ENCODE assay signal across 17 mouse cellular contexts in genomic region chr2:74700546-74701112, GRCm38 (mm10). TPM values are rescaled to one million over a fixed set of nuclear protein-coding genes. Genes with fewer than 3 reads are reported as not detected.
A peak's percentile ranks its signal among the peaks of the same experiment; 100 is the strongest.
DNase-seq lines count a peak whose midpoint lies in the region; ATAC-seq lines count a peak whose summit lies in the region.
"Had no signal": no experiment of that assay in that cellular context is flagged by ENCODE, and none has a peak within 500 bp of the region (broad histone marks: within the 10 kb centered on the region; RNA-seq: fewer than 3 reads in every experiment).

No protein-coding gene starts in this region.

- 2% methylated on average over 22 of the region's 22 CpGs for WGBS in neural tube, embryonic 11.5 days
- under 1% methylated on average over 22 of the region's 22 CpGs for WGBS in limb, embryonic 10.5 days

- peaks cover 9% of the 10 kb centered on the region; the same call in 1 of the 2 replicates for H3K4me1 ChIP-seq in neural tube, embryonic 11.5 days (ENCODE audit: control insufficient read depth, insufficient read depth, low read length)
- peaks cover 82% of the 10 kb centered on the region for H3K4me1 ChIP-seq in limb, embryonic 10.5 days

- peak overlapping the region; percentile 74 for H3K27ac ChIP-seq in neural tube, embryonic 11.5 days (ENCODE audit: low read depth, low read length)
- peak overlapping the region; percentile 99 for H3K27ac ChIP-seq in limb, embryonic 10.5 days
- H3K27ac ChIP-seq: embryonic facial prominence, embryonic 15.5 days; heart, embryonic 15.5 days; hindbrain, embryonic 15.5 days; macrophage had no signal

- no peak for ATAC-seq in neural tube, embryonic 11.5 days (ENCODE audit: insufficient read depth, low FRiP score, low TSS enrichment)
- ATAC-seq in erythroid progenitor cell, adult 5-6 weeks (replicated peaks; ENCODE audit: low FRiP score, poor library complexity, severe bottlenecking) = no peak
- ATAC-seq: forebrain, embryonic 16.5 days had no signal

- H3K9me3 ChIP-seq in neural tube, embryonic 11.5 days (ENCODE audit: control insufficient read depth, low read length) = no peaks in the 10 kb centered on the region
- H3K9me3 ChIP-seq in limb, embryonic 10.5 days (replicated peaks) = no peaks in the 10 kb centered on the region
- H3K9me3 ChIP-seq: embryonic facial prominence, embryonic 15.5 days; heart, embryonic 15.5 days; hindbrain, embryonic 15.5 days had no signal

- H3K36me3 ChIP-seq in neural tube, embryonic 11.5 days (ENCODE audit: control insufficient read depth, insufficient read depth, low read length) = no peaks in the 10 kb centered on the region
- no peaks in the 10 kb centered on the region for H3K36me3 ChIP-seq in limb, embryonic 10.5 days
- H3K36me3 ChIP-seq: embryonic facial prominence, embryonic 15.5 days; heart, embryonic 15.5 days; hindbrain, embryonic 15.5 days had no signal

- peak overlapping the region; percentile 76 for H3K4me2 ChIP-seq in neural tube, embryonic 11.5 days (ENCODE audit: low read depth)
- H3K4me2 ChIP-seq: embryonic facial prominence, embryonic 15.5 days; heart, embryonic 15.5 days; hindbrain, embryonic 15.5 days had no signal

- DNase-seq in neural tube, embryonic 11.5 days (ENCODE audit: low spot score) = peak; percentile 18
- DNase-seq in neural tube, embryonic 10.5 days (ENCODE audit: extremely low spot score, low spot score) = no peak
- DNase-seq in kidney, adult 8-10 months = peak; percentile 51 to 69
- DNase-seq in limb, embryonic 10.5 days (ENCODE audit: low spot score) = peak; percentile 74
- DNase-seq in thymus, postnatal 4 days = no peak
- no peak for DNase-seq in spleen, adult 12 weeks (ENCODE audit: low spot score)
- DNase-seq: adrenal gland, postnatal 36 days; midbrain, embryonic 14.5 days had no signal

- H3K9ac ChIP-seq in neural tube, embryonic 11.5 days (ENCODE audit: low read length) = peak overlapping the region; percentile 89
- H3K9ac ChIP-seq: embryonic facial prominence, embryonic 15.5 days; heart, embryonic 15.5 days; hindbrain, embryonic 15.5 days had no signal

- H3K27me3 ChIP-seq in neural tube, embryonic 11.5 days (ENCODE audit: control insufficient read depth, insufficient read depth, low read length) = peaks cover 63% of the 10 kb centered on the region
- peaks cover 43% of the 10 kb centered on the region for H3K27me3 ChIP-seq in limb, embryonic 10.5 days (ENCODE audit: low read depth, poor library complexity, severe bottlenecking)

- H3K4me3 ChIP-seq in neural tube, embryonic 11.5 days (ENCODE audit: low read depth, low read length) = peak overlapping the region; percentile 63
- peak overlapping the region; percentile 80 for H3K4me3 ChIP-seq in limb, embryonic 10.5 days
- H3K4me3 ChIP-seq: embryonic facial prominence, embryonic 15.5 days; heart, embryonic 15.5 days; hindbrain, embryonic 15.5 days had no signal

RNA-seq across cellular contexts. Expression of gene Hoxd9, which starts 3.1 kb away (rescaled TPM):
- polyA plus RNA-seq in neural tube, embryonic 11.5 days (2014; fragmentation: Nextera tagmentation; extraction: Ambion mirVana) = 14.3 and 17.3 TPM in 2 replicates
- 38.0 and 52.3 TPM in 2 replicates for polyA plus RNA-seq in limb, embryonic 10.5 days (2016; fragmentation: Nextera tagmentation; extraction: Ambion mirVana)
- not detected in 2 replicates for total RNA-seq in erythroid progenitor cell, adult 5-6 weeks (2015; ENCODE audit: low replicate concordance)
- total RNA-seq in erythroid progenitor cell, adult 5-6 weeks (2017; ENCODE audit: low replicate concordance) = not detected in 2 replicates
- total RNA-seq: layer of hippocampus, adult 8-10 months; left cerebral cortex, postnatal 10 days had no signal
- polyA plus RNA-seq: forebrain, embryonic 16.5 days; hindbrain, embryonic 15.5 days; liver, embryonic 16.5 days; macrophage; midbrain, embryonic 14.5 days had no signal

RNA-seq across cellular contexts. Expression of gene Hoxd8, which starts 3.8 kb away (rescaled TPM):
- 21.3 and 23.1 TPM in 2 replicates for polyA plus RNA-seq in neural tube, embryonic 11.5 days (2014; fragmentation: Nextera tagmentation; extraction: Ambion mirVana)
- 11.6 and 17.4 TPM in 2 replicates for polyA plus RNA-seq in limb, embryonic 10.5 days (2016; fragmentation: Nextera tagmentation; extraction: Ambion mirVana)
- total RNA-seq in erythroid progenitor cell, adult 5-6 weeks (2015; ENCODE audit: low replicate concordance) = not detected in 2 replicates
- total RNA-seq in erythroid progenitor cell, adult 5-6 weeks (2017; ENCODE audit: low replicate concordance) = not detected in 2 replicates
- total RNA-seq: layer of hippocampus, adult 8-10 months; left cerebral cortex, postnatal 10 days had no signal
- polyA plus RNA-seq: forebrain, embryonic 16.5 days; macrophage; midbrain, embryonic 14.5 days had no signal

RNA-seq across cellular contexts. Expression of gene Hoxd10, which starts 8.9 kb away (rescaled TPM):
- polyA plus RNA-seq in neural tube, embryonic 11.5 days (2014; fragmentation: Nextera tagmentation; extraction: Ambion mirVana) = 28.1 and 29.3 TPM in 2 replicates
- polyA plus RNA-seq in limb, embryonic 10.5 days (2016; fragmentation: Nextera tagmentation; extraction: Ambion mirVana) = 51.1 and 68.0 TPM in 2 replicates
- total RNA-seq in erythroid progenitor cell, adult 5-6 weeks (2015; ENCODE audit: low replicate concordance) = not detected in 2 replicates
- total RNA-seq in erythroid progenitor cell, adult 5-6 weeks (2017; ENCODE audit: low replicate concordance) = not detected in 2 replicates
- total RNA-seq: adrenal gland, postnatal 36 days; layer of hippocampus, adult 8-10 months; left cerebral cortex, postnatal 10 days had no signal
- polyA plus RNA-seq: forebrain, embryonic 16.5 days; heart, embryonic 15.5 days; hindbrain, embryonic 15.5 days; liver, embryonic 16.5 days; macrophage; midbrain, embryonic 14.5 days had no signal

RNA-seq across cellular contexts. Expression of gene Hoxd3, which starts 11.1 kb away (rescaled TPM):
- polyA plus RNA-seq in neural tube, embryonic 11.5 days (2014; fragmentation: Nextera tagmentation; extraction: Ambion mirVana) = 52.7 and 55.0 TPM in 2 replicates
- polyA plus RNA-seq in limb, embryonic 10.5 days (2016; fragmentation: Nextera tagmentation; extraction: Ambion mirVana) = 1.4 and 3.0 TPM in 2 replicates
- total RNA-seq in erythroid progenitor cell, adult 5-6 weeks (2015; ENCODE audit: low replicate concordance) = not detected in 2 replicates
- total RNA-seq in erythroid progenitor cell, adult 5-6 weeks (2017; ENCODE audit: low replicate concordance) = not detected in 2 replicates
- total RNA-seq: layer of hippocampus, adult 8-10 months; left cerebral cortex, postnatal 10 days had no signal
- polyA plus RNA-seq: forebrain, embryonic 16.5 days; macrophage; midbrain, embryonic 14.5 days had no signal

RNA-seq across cellular contexts. Expression of gene Hoxd4, which starts 11.1 kb away (rescaled TPM):
- polyA plus RNA-seq in neural tube, embryonic 11.5 days (2014; fragmentation: Nextera tagmentation; extraction: Ambion mirVana) = 9.2 and 11.2 TPM in 2 replicates
- 1.2 and 2.3 TPM in 2 replicates for polyA plus RNA-seq in limb, embryonic 10.5 days (2016; fragmentation: Nextera tagmentation; extraction: Ambion mirVana)
- not detected in 2 replicates for total RNA-seq in erythroid progenitor cell, adult 5-6 weeks (2015; ENCODE audit: low replicate concordance)
- total RNA-seq in erythroid progenitor cell, adult 5-6 weeks (2017; ENCODE audit: low replicate concordance) = not detected in 2 replicates
- total RNA-seq: layer of hippocampus, adult 8-10 months; left cerebral cortex, postnatal 10 days had no signal
- polyA plus RNA-seq: forebrain, embryonic 16.5 days; liver, embryonic 16.5 days; macrophage; midbrain, embryonic 14.5 days had no signal

Comparison
In these comparisons a context has a peak if more than half of its experiments do, and no peak if none do; other contexts are left out.
1. DNase-seq: peak in neural tube, embryonic 11.5 days (single experiment), kidney, adult 8-10 months (2 of 2) and limb, embryonic 10.5 days (single experiment); none in neural tube, embryonic 10.5 days (single experiment), thymus, postnatal 4 days (single experiment) and spleen, adult 12 weeks (single experiment).